Mouse (Mus musculus) mammary gland, adult 2 months (tissue): Measurements from ENCODE around the gene Higd1c. TPM values are rescaled to one million over a fixed set of nuclear protein-coding genes. Genes with fewer than 3 reads are reported as not detected.

Source experiments
- polyA plus RNA-seq: library from polyadenylated mRNA; depleted of rRNA; stranded (reverse); fragments of >200 nt; gene quantifications from 2 replicates; pipeline ENCODE4 v1.2.3, GENCODE M21; 2012; ENCODE audit warnings: low replicate concordance; rRNA removed

The Higd1c gene
- not detected in 2 replicates for polyA plus RNA-seq

DNA sequence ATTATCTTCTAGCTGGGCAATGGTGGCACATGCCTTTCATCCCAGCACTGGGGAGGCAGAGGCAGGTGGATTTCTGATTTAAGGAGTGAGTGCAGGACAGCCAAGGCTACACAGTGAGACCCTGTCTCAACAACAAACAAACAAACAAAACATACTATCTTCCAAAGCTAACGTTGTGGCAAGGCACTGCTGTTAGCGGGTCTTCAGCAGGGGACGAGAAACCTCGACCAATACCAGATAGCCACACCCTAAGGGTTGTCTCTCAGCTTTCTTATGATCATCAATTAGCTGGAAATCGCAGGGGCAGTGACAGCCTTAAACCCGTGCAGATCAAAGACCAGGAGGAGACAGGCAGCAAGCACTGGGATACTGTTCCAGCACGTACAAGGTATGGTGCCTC lies at the start of gene Higd1c:
Gene Higd1c, plus strand, starts transcription at position 301 of the 400 bp plus-strand sequence.

DNA sequence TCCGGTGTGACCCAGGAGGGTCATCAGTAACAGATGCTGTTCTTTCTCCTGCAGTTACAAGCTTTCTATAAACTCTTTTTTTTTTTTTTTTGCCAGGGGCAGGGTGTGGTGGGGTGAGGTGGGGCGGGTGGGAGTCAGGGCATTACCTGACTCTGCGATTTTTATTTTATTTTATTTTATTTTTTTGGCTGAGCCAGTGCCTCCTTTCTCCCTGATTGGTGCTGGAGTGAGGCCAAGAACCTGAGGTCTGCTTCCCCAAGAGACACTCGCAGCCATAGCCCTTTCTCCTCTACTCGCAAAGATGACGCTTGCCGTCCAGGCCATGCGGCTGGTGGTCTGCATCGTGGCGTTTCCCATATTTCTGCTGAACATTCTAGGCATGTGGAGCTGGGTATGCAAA lies 29.7 kb upstream of the Higd1c start, which contains the start of gene Mettl7a3:
Gene Mettl7a3, plus strand, starts transcription at position 301 of the 400 bp plus-strand sequence.

GRCm38 (mm10) chr15:100352711-100353250 lies 11.6 kb upstream of the Higd1c start, which contains the start of the genes Methig1 and Mettl7a2:
Gene Methig1 (plus strand): TSS chr15:100353149.
Gene Mettl7a2 (plus strand): TSS chr15:100353200.

GRCm38 (mm10) chr15:100421758-100422197 lies 57.4 kb downstream of the Higd1c start, which contains the start of gene Gm5475:
Gene Gm5475 (plus strand): TSS chr15:100422147.

GRCm38 (mm10) chr15:100424396-100425122 lies 60.2 kb downstream of the Higd1c start, which contains the start of gene Slc11a2:
Gene Slc11a2 (minus strand): TSS chr15:100425072.

Other genes with a start within 250 kb of the Higd1c start
- 38.5 and 65.2 TPM in 2 replicates for gene Atf1, start 136.7 kb upstream of the Higd1c start, polyA plus RNA-seq
- not detected in 2 replicates for gene Tmprss12, start 83.7 kb upstream of the Higd1c start, polyA plus RNA-seq
- gene Mettl7a1, start 60.4 kb upstream of the Higd1c start, polyA plus RNA-seq = 70.9 and 96.7 TPM in 2 replicates
- 0.22 TPM in 1 of 2 replicates, not detected in the other for gene Mettl7a3, start 29.6 kb upstream of the Higd1c start, polyA plus RNA-seq
- not detected in 2 replicates for gene Methig1, start 11.4 kb upstream of the Higd1c start, polyA plus RNA-seq
- not detected in 2 replicates for gene Mettl7a2, start 11.3 kb upstream of the Higd1c start, polyA plus RNA-seq
- not detected in 2 replicates for gene Gm5475, start 57.6 kb downstream of the Higd1c start, polyA plus RNA-seq
- 26.7 and 38.8 TPM in 2 replicates for gene Slc11a2, start 60.5 kb downstream of the Higd1c start, polyA plus RNA-seq
- 61.8 and 111 TPM in 2 replicates for gene Letmd1, start 104.5 kb downstream of the Higd1c start, polyA plus RNA-seq
- 3.3 and 3.9 TPM in 2 replicates for gene Csrnp2, start 130.9 kb downstream of the Higd1c start, polyA plus RNA-seq
- gene Tfcp2, start 187.5 kb downstream of the Higd1c start, polyA plus RNA-seq = 6.5 and 9.5 TPM in 2 replicates
- 23.0 and 46.9 TPM in 2 replicates for gene Pou6f1, start 235.4 kb downstream of the Higd1c start, polyA plus RNA-seq